Mouse (Mus musculus) duodenum, adult 2 months (tissue): ENCODE measurements around the gene Mettl24. TPM values are rescaled to one million over a fixed set of nuclear protein-coding genes. Genes with fewer than 3 reads are reported as not detected.

Experiments
- polyA plus RNA-seq: library from polyadenylated mRNA; depleted of rRNA; stranded (reverse); fragments of >200 nt; gene quantifications from 2 replicates; pipeline ENCODE4 v1.2.3, GENCODE M21; 2012; ENCODE audit warnings: low replicate concordance; rRNA removed

Gene Mettl24
- 2.7 and 3.4 TPM in 2 replicates for polyA plus RNA-seq

GRCm38 (mm10) chr10:40683092-40683867, at the start of gene Mettl24:
TSS of gene Mettl24 (plus strand) at chr10:40683282.

Other genes starting within 250 kb of the Mettl24 start
- gene Slc22a16, start 112.9 kb upstream of the Mettl24 start, polyA plus RNA-seq: not detected in 2 replicates
- gene Ddo, start 53.3 kb upstream of the Mettl24 start, polyA plus RNA-seq: 0.70 and 3.4 TPM in 2 replicates
- gene Cdc40, start 200.0 kb downstream of the Mettl24 start, polyA plus RNA-seq: 7.7 and 15.3 TPM in 2 replicates
- gene Wasf1, start 200.2 kb downstream of the Mettl24 start, polyA plus RNA-seq: 0.89 and 2.5 TPM in 2 replicates